Mouse (Mus musculus): ENCODE measurements around the gene Dytn.

- TF ChIP-seq CTCF (IDR thresholded peaks at IDR 0.05; ENCODE audit: low read depth, low read length) = no peak
- TF ChIP-seq EP300 (IDR thresholded peaks at IDR 0.05; ENCODE audit: insufficient read depth, low read depth, low read length) = no peak
Observed at GRCm38 (mm10) chr1:63609613-63610012, 77.1 kb downstream of the Dytn start.
